Mouse (Mus musculus): ENCODE results near the gene Ankrd13d. TPM values are rescaled to one million over a fixed set of nuclear protein-coding genes. Genes with fewer than 3 reads are reported as not detected.
"Not testable (repeated sequence)": the region's sequence is repeated elsewhere in the genome, so short reads cannot be mapped to it uniquely, and the experiment has no call there.

Ankrd13d gene
- polyA plus RNA-seq, 1 experiment from 2014 or later, result 11.0 TPM

- Histone ChIP-seq H3K27ac (ENCODE audit: low read depth, low read length) (no peak overlapping the region), H3K4me1 (replicated peaks; ENCODE audit: control insufficient read depth, insufficient read depth, low read length) (no peaks in the 10 kb centered on the region), H3K9me3 (ENCODE audit: control insufficient read depth, low read length) (no peaks in the 10 kb centered on the region), H3K36me3 (ENCODE audit: control insufficient read depth, insufficient read depth, low read length) (no peaks in the 10 kb centered on the region), H3K4me2 (replicated peaks; ENCODE audit: low read depth, low read length) (no peak overlapping the region), H3K9ac (ENCODE audit: low read depth, low read length) (no peak overlapping the region), H3K4me3 (ENCODE audit: low read depth, low read length) (no peak overlapping the region), H3K27me3 (ENCODE audit: control insufficient read depth, insufficient read depth, low read length) (peaks cover 10% of the 10 kb centered on the region)
- DNase-seq (ENCODE audit: low spot score) (no peak), ATAC-seq (ENCODE audit: low FRiP score) (no peak)
- WGBS, result 69% methylated on average over 14 of the region's 14 CpGs
These were observed 19.2 kb downstream of the Ankrd13d start for GRCm38 (mm10) chr19:4263702-4264101.

GRCm38 (mm10) chr19:4262756-4263155, 20.2 kb downstream of the Ankrd13d start:
- H3K27ac ChIP-seq (ENCODE audit: low read depth, low read length), result no peak overlapping the region
- ATAC-seq (ENCODE audit: low FRiP score) (no peak), DNase-seq (ENCODE audit: low spot score) (no peak)
- no peaks in the 10 kb centered on the region for H3K36me3 ChIP-seq (ENCODE audit: control insufficient read depth, insufficient read depth, low read length)
- H3K9me3 ChIP-seq (ENCODE audit: control insufficient read depth, low read length), result no peaks in the 10 kb centered on the region
- H3K4me3 ChIP-seq (ENCODE audit: low read depth, low read length), result no peak overlapping the region
- H3K4me2 ChIP-seq (replicated peaks; ENCODE audit: low read depth, low read length), result no peak overlapping the region
- H3K4me1 ChIP-seq (replicated peaks; ENCODE audit: control insufficient read depth, insufficient read depth, low read length), result no peaks in the 10 kb centered on the region
- 74% methylated on average over 6 of the region's 6 CpGs for WGBS
- 0 out of 2 replicates have a peak, but pooled peaks cover under 1% of the 10 kb centered on the region for H3K27me3 ChIP-seq (ENCODE audit: control insufficient read depth, insufficient read depth, low read length)
- no peak overlapping the region for H3K9ac ChIP-seq (ENCODE audit: low read depth, low read length)

GRCm38 (mm10) chr19:4261038-4261698, 21.8 kb downstream of the Ankrd13d start:
- Histone ChIP-seq H3K9me3 (ENCODE audit: control insufficient read depth, low read length) (no peaks in the 10 kb centered on the region), H3K36me3 (ENCODE audit: control insufficient read depth, insufficient read depth, low read length) (no peaks in the 10 kb centered on the region), H3K9ac (ENCODE audit: low read depth, low read length) (no peak overlapping the region), H3K4me3 (ENCODE audit: low read depth, low read length) (no peak overlapping the region), H3K4me1 (replicated peaks; ENCODE audit: control insufficient read depth, insufficient read depth, low read length) (no peaks in the 10 kb centered on the region), H3K4me2 (replicated peaks; ENCODE audit: low read depth, low read length) (no peak overlapping the region), H3K27me3 (ENCODE audit: control insufficient read depth, insufficient read depth, low read length) (0 out of 2 replicates have a peak, but pooled peaks cover 2% of the 10 kb centered on the region), H3K27ac (ENCODE audit: low read depth, low read length) (no peak overlapping the region)
- DNase-seq (ENCODE audit: low spot score) (no peak), ATAC-seq (ENCODE audit: low FRiP score) (no peak)
- 60% methylated on average over 8 of the region's 8 CpGs for WGBS

- ATAC-seq (ENCODE audit: low FRiP score), result no peak
- Histone ChIP-seq H3K4me3 (ENCODE audit: low read depth, low read length) (peak overlapping the region; percentile 18), H3K4me2 (replicated peaks; ENCODE audit: low read depth, low read length) (peak overlapping the region; percentile 31), H3K36me3 (ENCODE audit: control insufficient read depth, insufficient read depth, low read length) (no peaks in the 10 kb centered on the region), H3K9ac (ENCODE audit: low read depth, low read length) (peak overlapping the region; percentile 51), H3K9me3 (ENCODE audit: control insufficient read depth, low read length) (no peaks in the 10 kb centered on the region), H3K27ac (ENCODE audit: low read depth, low read length) (no peak overlapping the region), H3K27me3 (ENCODE audit: control insufficient read depth, insufficient read depth, low read length) (0 out of 2 replicates have a peak, but pooled peaks cover 2% of the 10 kb centered on the region), H3K4me1 (replicated peaks; ENCODE audit: control insufficient read depth, insufficient read depth, low read length) (no peaks in the 10 kb centered on the region)
- DNase-seq (ENCODE audit: low spot score), result no peak
- 23% methylated on average over 12 of the region's 12 CpGs for WGBS
These were observed 25.1 kb downstream of the Ankrd13d start for GRCm38 (mm10) chr19:4257897-4258252.

GRCm38 (mm10) chr19:4257216-4257896, 25.6 kb downstream of the Ankrd13d start:
- Histone ChIP-seq H3K9me3 (ENCODE audit: control insufficient read depth, low read length) (no peaks in the 10 kb centered on the region), H3K4me2 (replicated peaks; ENCODE audit: low read depth, low read length) (peak overlapping the region; percentile 71), H3K27ac (ENCODE audit: low read depth, low read length) (no peak overlapping the region), H3K36me3 (ENCODE audit: control insufficient read depth, insufficient read depth, low read length) (no peaks in the 10 kb centered on the region), H3K4me3 (ENCODE audit: low read depth, low read length) (peak overlapping the region; percentile 56), H3K9ac (ENCODE audit: low read depth, low read length) (peak overlapping the region; percentile 57), H3K4me1 (replicated peaks; ENCODE audit: control insufficient read depth, insufficient read depth, low read length) (no peaks in the 10 kb centered on the region), H3K27me3 (ENCODE audit: control insufficient read depth, insufficient read depth, low read length) (0 out of 2 replicates have a peak, but pooled peaks cover 2% of the 10 kb centered on the region)
- WGBS, result under 1% methylated on average over 41 of the region's 41 CpGs
- ATAC-seq (ENCODE audit: low FRiP score) (peak; percentile 94), DNase-seq (ENCODE audit: low spot score) (peak; percentile 98)

GRCm38 (mm10) chr19:4255583-4256162, 27.3 kb downstream of the Ankrd13d start:
- H3K9ac ChIP-seq (ENCODE audit: low read depth, low read length), result no peak overlapping the region
- no peaks in the 10 kb centered on the region for H3K4me1 ChIP-seq (replicated peaks; ENCODE audit: control insufficient read depth, insufficient read depth, low read length)
- DNase-seq (ENCODE audit: low spot score), result no peak
- H3K9me3 ChIP-seq (ENCODE audit: control insufficient read depth, low read length), result no peaks in the 10 kb centered on the region
- 70% methylated on average over 11 of the region's 11 CpGs for WGBS
- no peaks in the 10 kb centered on the region for H3K36me3 ChIP-seq (ENCODE audit: control insufficient read depth, insufficient read depth, low read length)
- ATAC-seq (ENCODE audit: low FRiP score), result no peak
- no peak overlapping the region for H3K4me2 ChIP-seq (replicated peaks; ENCODE audit: low read depth, low read length)
- H3K4me3 ChIP-seq (ENCODE audit: low read depth, low read length), result no peak overlapping the region
- 0 out of 2 replicates have a peak, but pooled peaks cover 2% of the 10 kb centered on the region for H3K27me3 ChIP-seq (ENCODE audit: control insufficient read depth, insufficient read depth, low read length)
- no peak overlapping the region for H3K27ac ChIP-seq (ENCODE audit: low read depth, low read length)

- no peak overlapping the region for H3K9ac ChIP-seq (ENCODE audit: low read depth, low read length)
- H3K9me3 ChIP-seq (ENCODE audit: control insufficient read depth, low read length), result no peaks in the 10 kb centered on the region
- DNase-seq (ENCODE audit: low spot score) (no peak), ATAC-seq (ENCODE audit: low FRiP score) (no peak)
- no peaks in the 10 kb centered on the region for H3K4me1 ChIP-seq (replicated peaks; ENCODE audit: control insufficient read depth, insufficient read depth, low read length)
- H3K27ac ChIP-seq (ENCODE audit: low read depth, low read length), result no peak overlapping the region
- 0 out of 2 replicates have a peak, but pooled peaks cover 2% of the 10 kb centered on the region for H3K27me3 ChIP-seq (ENCODE audit: control insufficient read depth, insufficient read depth, low read length)
- no peak overlapping the region for H3K4me2 ChIP-seq (replicated peaks; ENCODE audit: low read depth, low read length)
- no peaks in the 10 kb centered on the region for H3K36me3 ChIP-seq (ENCODE audit: control insufficient read depth, insufficient read depth, low read length)
- 88% methylated on average over 7 of the region's 7 CpGs for WGBS
- H3K4me3 ChIP-seq (ENCODE audit: low read depth, low read length), result no peak overlapping the region
These were observed 28.7 kb downstream of the Ankrd13d start for GRCm38 (mm10) chr19:4254230-4254629.

GRCm38 (mm10) chr19:4248683-4249082, 34.3 kb downstream of the Ankrd13d start:
- H3K4me1 ChIP-seq (replicated peaks; ENCODE audit: control insufficient read depth, insufficient read depth, low read length); ATAC-seq (ENCODE audit: low FRiP score); H3K27ac ChIP-seq (ENCODE audit: low read depth, low read length); H3K9ac ChIP-seq (ENCODE audit: low read depth, low read length); H3K9me3 ChIP-seq (ENCODE audit: control insufficient read depth, low read length); H3K4me3 ChIP-seq (ENCODE audit: low read depth, low read length); H3K27me3 ChIP-seq (ENCODE audit: control insufficient read depth, insufficient read depth, low read length); H3K4me2 ChIP-seq (replicated peaks; ENCODE audit: low read depth, low read length); H3K36me3 ChIP-seq (ENCODE audit: control insufficient read depth, insufficient read depth, low read length); DNase-seq (ENCODE audit: low spot score): not testable (repeated sequence)
- 61% methylated on average over 1 of the region's 1 CpGs for WGBS

Measured in hindbrain, embryonic 11.5 days (tissue).